Mouse (Mus musculus) lung, postnatal 0 days (tissue): ENCODE results near the gene Colgalt1.

Source experiments
- CTCF ChIP-seq: IDR thresholded peaks from 2 replicates; pipeline ENCODE4 v1.5.1; 2016; ENCODE audit warnings: antibody characterized with exemption, mild to moderate bottlenecking
- EP300 ChIP-seq: IDR thresholded peaks from 2 replicates; pipeline ENCODE4 v1.6.1; 2016; ENCODE audit warnings: antibody characterized with exemption, mild to moderate bottlenecking, control low read depth

GRCm38 (mm10) chr8:71668220-71668975, 57.6 kb downstream of the Colgalt1 start:
- TF ChIP-seq EP300 (no peak), CTCF (no peak)
